Mouse (Mus musculus): ENCODE results near the gene Cpne4. TPM values are rescaled to one million over a fixed set of nuclear protein-coding genes. Genes with fewer than 3 reads are reported as not detected.

Gene Cpne4
- total and polyA plus RNA-seq, 3 experiments: not detected

DNA sequence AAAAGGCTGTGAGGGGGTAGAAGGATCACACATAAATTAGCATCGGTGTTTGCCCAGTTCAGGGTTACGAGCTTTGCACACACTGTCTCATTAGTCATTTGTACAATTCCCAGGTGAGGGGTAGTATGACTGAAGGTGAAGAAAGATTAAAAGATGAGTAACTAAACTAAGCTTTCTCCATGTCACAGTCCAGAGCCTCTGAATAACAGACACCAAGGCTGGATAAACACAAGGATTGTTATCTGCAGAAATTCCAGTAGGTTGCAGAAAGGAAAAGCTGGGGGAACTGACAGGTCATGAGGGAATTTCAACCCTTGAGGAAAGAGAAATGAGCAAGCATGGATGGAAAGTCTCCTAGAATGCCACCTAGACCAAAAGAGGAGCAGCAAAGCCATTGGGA is 354.7 kb downstream of the Cpne4 start:
- no peaks in the 10 kb centered on the region for H3K9me3 ChIP-seq (replicated peaks; ENCODE audit: low read length)
- in situ Hi-C loops (cut with MboI; ENCODE audit: low pct_ligation_motif_present, low pct_unique_long_range_greater_than_20kb, low sequenced_read_pairs) (no loop called here), dilution Hi-C loops (cut with MboI; ENCODE audit: extremely low pct_ligation_motif_present, extremely low pct_unique_long_range_greater_than_20kb, low sequenced_read_pairs) (no loop called here)
- H3K79me2 ChIP-seq (replicated peaks; ENCODE audit: control insufficient read depth, extremely low read depth, insufficient read depth, poor library complexity, severe bottlenecking): no peaks in the 10 kb centered on the region
- no peak overlapping the region for H3K27ac ChIP-seq (ENCODE audit: insufficient read depth, low read depth)
- H3K4me2 ChIP-seq (ENCODE audit: insufficient read depth, low read depth, poor library complexity, severe bottlenecking): no peak overlapping the region
- no peak for DNase-seq (ENCODE audit: extremely low read depth)
- peaks cover 0 to 11% of the 10 kb centered on the region in 2 experiments; a peak in 2 of 4 replicates for H3K4me1 ChIP-seq (ENCODE audit: control insufficient read depth in 1 of 2, insufficient read depth in 2 of 2)
- H3K36me3 ChIP-seq (replicated peaks in 1 of 2; ENCODE audit: control insufficient read depth in 1 of 2, insufficient read depth in 1 of 2, low read length in 1 of 2): no peaks in the 10 kb centered on the region
- no peaks in the 10 kb centered on the region for H3K27me3 ChIP-seq (replicated peaks)
- no peak for TF ChIP-seq CHD2 (IDR thresholded peaks at IDR 0.05; ENCODE audit: low read length)
- TF ChIP-seq BHLHE40 (IDR thresholded peaks at IDR 0.05; ENCODE audit: low read depth, low read length): no peak
- no peak for TF ChIP-seq GABPA (IDR thresholded peaks at IDR 0.05; ENCODE audit: insufficient replicate concordance, low read depth, low read length)
- no peak for TF ChIP-seq MAFK (IDR thresholded peaks at IDR 0.05; ENCODE audit: insufficient replicate concordance, low read length)
- H3K9ac ChIP-seq (ENCODE audit: insufficient read depth, low read depth): no peak overlapping the region
- no peak overlapping the region for H3K4me3 ChIP-seq (replicated peaks in 1 of 3; ENCODE audit: low read depth in 2 of 3, low read length in 2 of 3, poor library complexity in 1 of 3)

DNA sequence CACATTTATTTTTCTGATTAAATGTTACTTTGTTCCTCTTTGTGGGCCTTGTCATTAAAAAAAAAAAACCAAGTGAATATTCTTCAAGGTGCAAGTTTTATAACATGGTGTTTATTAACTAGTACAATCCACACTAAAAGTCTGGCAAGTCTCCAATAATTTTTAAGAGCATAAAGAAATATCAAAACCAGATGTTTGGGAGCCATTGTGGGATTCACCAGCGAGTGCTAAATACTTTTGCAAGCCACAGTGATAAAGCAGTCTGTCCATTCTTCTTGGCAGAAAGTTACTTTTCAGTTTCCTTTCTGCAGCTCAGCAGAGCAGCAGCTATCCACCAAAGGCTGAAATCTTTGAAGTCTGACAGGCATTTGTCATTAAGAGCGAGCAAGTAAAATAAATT is 365.6 kb downstream of the Cpne4 start:
- no peak for DNase-seq (ENCODE audit: extremely low read depth)
- no peak overlapping the region for H3K4me2 ChIP-seq (ENCODE audit: insufficient read depth, low read depth, poor library complexity, severe bottlenecking)
- H3K9ac ChIP-seq (ENCODE audit: insufficient read depth, low read depth): no peak overlapping the region
- H3K36me3 ChIP-seq (replicated peaks in 1 of 2; ENCODE audit: control insufficient read depth in 1 of 2, insufficient read depth in 1 of 2, low read length in 1 of 2): no peaks in the 10 kb centered on the region
- no peaks in the 10 kb centered on the region for H3K79me2 ChIP-seq (replicated peaks; ENCODE audit: control insufficient read depth, extremely low read depth, insufficient read depth, poor library complexity, severe bottlenecking)
- in situ Hi-C loops (cut with MboI; ENCODE audit: low pct_ligation_motif_present, low pct_unique_long_range_greater_than_20kb, low sequenced_read_pairs): no loop called here
- no peak overlapping the region for H3K27ac ChIP-seq (ENCODE audit: insufficient read depth, low read depth)
- no peaks in the 10 kb centered on the region for H3K4me1 ChIP-seq (ENCODE audit: control insufficient read depth in 1 of 2, insufficient read depth in 2 of 2)
- H3K4me3 ChIP-seq (replicated peaks in 1 of 3; ENCODE audit: low read depth in 2 of 3, low read length in 2 of 3, poor library complexity in 1 of 3): no peak overlapping the region
- dilution Hi-C loops (cut with MboI; ENCODE audit: extremely low pct_ligation_motif_present, extremely low pct_unique_long_range_greater_than_20kb, low sequenced_read_pairs): no loop called here
- no peaks in the 10 kb centered on the region for H3K27me3 ChIP-seq (replicated peaks)
- no peaks in the 10 kb centered on the region for H3K9me3 ChIP-seq (replicated peaks; ENCODE audit: low read length)
- TF ChIP-seq MAX (IDR thresholded peaks at IDR 0.05; ENCODE audit: low read length) (no peak), USF1 (IDR thresholded peaks at IDR 0.05; ENCODE audit: low read depth, low read length) (no peak), USF2 (conservative IDR thresholded peaks at IDR 0.05; ENCODE audit: low read depth, low read length) (no peak), KAT2A (IDR thresholded peaks at IDR 0.05; ENCODE audit: insufficient replicate concordance, low read length) (no peak), E2F4 (IDR thresholded peaks at IDR 0.05; ENCODE audit: insufficient replicate concordance, low read depth, low read length) (no peak), ELF1 (IDR thresholded peaks at IDR 0.05; ENCODE audit: low read depth, low read length) (no peak), MXI1 (IDR thresholded peaks at IDR 0.05; ENCODE audit: low read depth, low read length) (no peak), POLR2A (IDR thresholded peaks at IDR 0.05; ENCODE audit: low read depth, low read length) (no peak), TBP (conservative IDR thresholded peaks at IDR 0.05; ENCODE audit: low read depth, low read length) (no peak), PAX5 (IDR thresholded peaks at IDR 0.05; ENCODE audit: low read length) (no peak), CTCF (conservative IDR thresholded peaks at IDR 0.05 in 1 of 2, IDR thresholded peaks at IDR 0.05 in 1 of 2; ENCODE audit: low read depth in 2 of 2, low read length in 2 of 2) (no peak), CHD1 (IDR thresholded peaks at IDR 0.05; ENCODE audit: low read depth, low read length) (no peak), ETS1 (conservative IDR thresholded peaks at IDR 0.05; ENCODE audit: low read depth, low read length) (no peak), NRF1 (IDR thresholded peaks at IDR 0.05; ENCODE audit: low read depth, low read length) (no peak), ZMIZ1 (IDR thresholded peaks at IDR 0.05; ENCODE audit: low read depth, low read length) (no peak), SIN3A (IDR thresholded peaks at IDR 0.05; ENCODE audit: low read length) (no peak)
